Mouse (Mus musculus): ENCODE data around the gene 2610028H24Rik.

DNA sequence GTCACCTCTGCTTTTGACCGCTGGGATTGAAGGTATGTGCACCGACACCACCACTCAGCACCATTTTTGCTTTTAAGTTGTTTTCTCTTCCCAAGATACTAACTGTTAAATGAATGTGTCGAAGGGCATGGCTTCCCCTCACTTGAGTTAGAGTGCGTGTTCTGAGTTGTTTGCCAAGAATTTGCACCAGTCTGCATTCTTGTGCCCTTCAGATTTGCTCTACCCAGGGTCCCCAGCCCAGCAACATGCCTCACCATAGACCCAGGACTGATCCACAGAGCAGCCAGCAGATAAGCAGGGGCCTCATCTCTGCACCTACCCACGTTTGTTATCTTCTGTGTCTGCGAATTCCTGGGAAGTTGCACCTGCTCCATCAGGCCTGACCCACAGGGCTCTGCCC is 32.6 kb downstream of the 2610028H24Rik start:
- TF ChIP-seq CTCF (IDR thresholded peaks at IDR 0.05; ENCODE audit: low read depth, low read length) (no peak), POLR2A (IDR thresholded peaks at IDR 0.05; ENCODE audit: borderline replicate concordance, low read depth, low read length) (no peak)
